Mouse (Mus musculus) embryonic fibroblast, embryonic 13.5 days (primary cell): ENCODE results near the gene Gm16181.

Experiments used
- CTCF ChIP-seq: IDR thresholded peaks from 2 replicates; pipeline ENCODE4 v1.5.1; 2011; ENCODE audit warnings: mild to moderate bottlenecking, control low read depth, low read length, moderate library complexity, borderline replicate concordance; ENCODE audit not compliant: insufficient read depth
- POLR2A ChIP-seq: IDR thresholded peaks from 2 replicates; pipeline ENCODE4 v1.6.1; 2011; ENCODE audit warnings: low read depth, mild to moderate bottlenecking, control low read depth, low read length, moderate library complexity

GRCm38 (mm10) chr17:35198029-35198428 lies 22.6 kb upstream of the Gm16181 start:
- TF ChIP-seq CTCF = no peak
- TF ChIP-seq POLR2A = no peak
